Mouse (Mus musculus): Measurements from ENCODE around the gene Dock7. TPM values are rescaled to one million over a fixed set of nuclear protein-coding genes. Genes with fewer than 3 reads are reported as not detected.

Dock7 gene
- polyA plus RNA-seq (2012; rRNA removed) = 189 TPM in 2 replicates

GRCm38 (mm10) chr4:99120211-99121122, at the start of gene Dock7:
Gene Dock7 (minus strand): TSS chr4:99120915.

GRCm38 (mm10) chr4:99030686-99031085, 90.0 kb downstream of the Dock7 start, which contains the start of gene Angptl3:
Gene Angptl3 (plus strand): TSS chr4:99030954.

GRCm38 (mm10) chr4:98923568-98924070, 197.1 kb downstream of the Dock7 start, which contains the start of gene Usp1:
Gene Usp1 (plus strand): TSS chr4:98923810.

Other genes starting within 250 kb of the Dock7 start
- gene Usp1, start 197.1 kb downstream of the Dock7 start, polyA plus RNA-seq (2012; rRNA removed) = 19.5 and 24.2 TPM in 2 replicates
- 0.01 TPM in 1 of 2 replicates, not detected in the other for gene Angptl3, start 90.0 kb downstream of the Dock7 start, polyA plus RNA-seq (2012; rRNA removed)
- 17.0 and 18.5 TPM in 2 replicates for gene Atg4c, start 73.0 kb upstream of the Dock7 start, polyA plus RNA-seq (2012; rRNA removed)
- 1.1 and 1.5 TPM in 2 replicates for gene Gm12689, start 175.0 kb upstream of the Dock7 start, polyA plus RNA-seq (2012; rRNA removed)

Data from central nervous system, embryonic 18 days (tissue).